Comparison of ENCODE assay signal across 10 mouse cellular contexts in the genomic region with DNA sequence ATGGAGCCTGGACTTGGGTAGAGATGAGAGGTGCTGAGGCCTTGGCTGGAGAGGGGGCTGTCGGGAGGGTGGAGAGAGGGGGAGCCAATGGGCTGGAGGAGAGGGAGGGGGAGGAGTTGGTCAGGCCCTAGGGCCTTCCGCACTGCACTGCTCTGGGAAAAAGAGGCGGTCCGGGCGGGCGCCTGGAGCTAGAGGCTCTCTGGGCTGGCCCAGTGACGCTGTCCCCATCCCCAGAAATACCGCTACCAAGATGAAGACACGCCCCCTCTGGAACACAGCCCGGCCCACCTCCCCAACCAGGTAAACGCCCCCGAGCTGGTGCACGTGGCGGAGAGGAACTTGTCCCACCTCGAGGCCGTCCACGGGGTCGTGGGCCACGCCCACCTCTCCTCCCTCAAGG. TPM values are rescaled to one million over a fixed set of nuclear protein-coding genes. Genes with fewer than 3 reads are reported as not detected.
DNase-seq lines count a peak whose midpoint lies in the region; ATAC-seq and TF ChIP-seq lines count a peak whose summit lies in the region.
"Had no signal": no experiment of that assay in that cellular context is flagged by ENCODE, and none has a peak within 500 bp of the region (broad histone marks: within the 10 kb centered on the region; RNA-seq: fewer than 3 reads in every experiment).

No protein-coding gene starts in this region.

- TF ChIP-seq CTCF in layer of hippocampus, adult 2 months (conservative IDR thresholded peaks at IDR 0.05), result no peak

- H3K9ac ChIP-seq in midbrain, embryonic 14.5 days (replicated peaks; ENCODE audit: low read length), result peak overlapping the region; percentile 21; the same call in 1 of the 2 replicates

- no peak for ATAC-seq in midbrain, embryonic 14.5 days (ENCODE audit: low FRiP score, low TSS enrichment)
- ATAC-seq: Patski had no signal

- WGBS in midbrain, embryonic 14.5 days, result 1% methylated on average over 19 of the region's 19 CpGs

- H3K4me3 ChIP-seq in layer of hippocampus, adult 2 months, result peak overlapping the region; percentile 46
- H3K4me3 ChIP-seq in midbrain, embryonic 14.5 days (replicated peaks; ENCODE audit: low read depth, low read length), result peak overlapping the region; percentile 24

- DNase-seq in layer of hippocampus, adult 2 months (ENCODE audit: low spot score in 2 of 2), result no peak
- DNase-seq in layer of hippocampus, postnatal 36 days, result no peak
- DNase-seq in embryo, embryonic 10.5 days (ENCODE audit: low spot score), result peak; percentile 83
- peak; percentile 64 to 65 for DNase-seq in heart, adult 9 months (ENCODE audit: low spot score in 2 of 2)
- DNase-seq in kidney, postnatal 25 days, result peak; percentile 37 to 67
- DNase-seq in midbrain, embryonic 14.5 days, result peak; percentile 62
- no peak for DNase-seq in spleen, postnatal 4 days (ENCODE audit: low spot score in 2 of 2)
- DNase-seq in adrenal gland, adult 18-20 months (ENCODE audit: low spot score in 2 of 2), result no peak

- H3K9me3 ChIP-seq in midbrain, embryonic 14.5 days (ENCODE audit: control insufficient read depth, low read length), result no peaks in the 10 kb centered on the region

- H3K4me2 ChIP-seq in midbrain, embryonic 14.5 days (ENCODE audit: low read length), result peak overlapping the region; percentile 72

- no peaks in the 10 kb centered on the region for H3K27me3 ChIP-seq in midbrain, embryonic 14.5 days (ENCODE audit: control insufficient read depth, insufficient read depth, low read length)
- H3K27me3 ChIP-seq: Patski had no signal

- peak overlapping the region; percentile 86 for H3K27ac ChIP-seq in layer of hippocampus, adult 2 months
- peak overlapping the region; percentile 96 for H3K27ac ChIP-seq in midbrain, embryonic 14.5 days (replicated peaks; ENCODE audit: low read depth, low read length)
- H3K27ac ChIP-seq: macrophage had no signal

- H3K36me3 ChIP-seq in midbrain, embryonic 14.5 days (ENCODE audit: control insufficient read depth, insufficient read depth, low read length), result peaks cover 12% of the 10 kb centered on the region

- H3K4me1 ChIP-seq in midbrain, embryonic 14.5 days (ENCODE audit: control insufficient read depth, insufficient read depth, low read length), result peaks cover 76% of the 10 kb centered on the region

RNA-seq across cellular contexts. Expression of gene Dlg4, which starts 9.9 kb away (rescaled TPM):
- 100 to 1,000 TPM; 880 to 888 TPM for total RNA-seq in layer of hippocampus, adult 2 months (2021)
- total RNA-seq in layer of hippocampus, postnatal 36 days (2021), result 100 to 1,000 TPM; 888 to 914 TPM
- polyA plus RNA-seq in midbrain, embryonic 14.5 days (2014; fragmentation: Nextera tagmentation; extraction: Ambion mirVana), result 33.1 and 41.0 TPM in 2 replicates
- total RNA-seq in adrenal gland, adult 18-20 months (2021), result 10 to 100 TPM; 24.6 to 33.0 TPM

RNA-seq across cellular contexts. Expression of gene Acadvl, which starts 11.5 kb away (rescaled TPM):
- 10 to 100 TPM; 54.9 to 63.7 TPM for total RNA-seq in layer of hippocampus, adult 2 months (2021)
- total RNA-seq in layer of hippocampus, postnatal 36 days (2021), result 10 to 100 TPM; 54.9 to 58.6 TPM
- 43.2 and 49.6 TPM in 2 replicates for polyA plus RNA-seq in midbrain, embryonic 14.5 days (2014; fragmentation: Nextera tagmentation; extraction: Ambion mirVana)
- 1,000 to 10,000 TPM in 1 of 2 experiments, 100 to 1,000 TPM in 1; 522 to 1,041 TPM for total RNA-seq in adrenal gland, adult 18-20 months (2021)

RNA-seq across cellular contexts. Expression of gene Dvl2, which starts 26.3 kb away (rescaled TPM):
- 10 to 100 TPM; 40.6 to 45.3 TPM for total RNA-seq in layer of hippocampus, adult 2 months (2021)
- 10 to 100 TPM; 36.8 to 41.7 TPM for total RNA-seq in layer of hippocampus, postnatal 36 days (2021)
- polyA plus RNA-seq in midbrain, embryonic 14.5 days (2014; fragmentation: Nextera tagmentation; extraction: Ambion mirVana), result 22.9 and 23.0 TPM in 2 replicates
- total RNA-seq in adrenal gland, adult 18-20 months (2021), result 10 to 100 TPM; 13.8 to 14.9 TPM

RNA-seq across cellular contexts. Expression of gene Asgr1, which starts 27.2 kb away (rescaled TPM):
- 1 to 10 TPM in 1 of 2 experiments, under 1 TPM in 1; 0.52 to 1.7 TPM for total RNA-seq in layer of hippocampus, adult 2 months (2021)
- total RNA-seq in layer of hippocampus, postnatal 36 days (2021), result 1 to 10 TPM in 1 of 2 experiments, not detected in 1; 1.2 TPM
- 0.26 and 1.4 TPM in 2 replicates for polyA plus RNA-seq in midbrain, embryonic 14.5 days (2014; fragmentation: Nextera tagmentation; extraction: Ambion mirVana)
- under 1 TPM in 1 of 2 experiments, not detected in 1; 0.50 TPM for total RNA-seq in adrenal gland, adult 18-20 months (2021)
- polyA plus RNA-seq: macrophage, Patski had no signal

RNA-seq across cellular contexts. Expression of gene Phf23, which starts 31.1 kb away (rescaled TPM):
- total RNA-seq in layer of hippocampus, adult 2 months (2021), result 10 to 100 TPM; 40.5 to 42.6 TPM
- 10 to 100 TPM; 45.4 to 47.4 TPM for total RNA-seq in layer of hippocampus, postnatal 36 days (2021)
- polyA plus RNA-seq in midbrain, embryonic 14.5 days (2014; fragmentation: Nextera tagmentation; extraction: Ambion mirVana), result 41.3 and 48.9 TPM in 2 replicates
- 10 to 100 TPM; 51.5 to 57.5 TPM for total RNA-seq in adrenal gland, adult 18-20 months (2021)

Comparison
In these comparisons a context has a peak if more than half of its experiments do, and no peak if none do; other contexts are left out.
1. DNase-seq: peak in embryo, embryonic 10.5 days (single experiment), heart, adult 9 months (2 of 2), kidney, postnatal 25 days (2 of 2) and midbrain, embryonic 14.5 days (single experiment); none in layer of hippocampus, adult 2 months (0 of 2), layer of hippocampus, postnatal 36 days (0 of 2), spleen, postnatal 4 days (0 of 2) and adrenal gland, adult 18-20 months (0 of 2).
2. RNA of gene Dlg4, which starts 9.9 kb away (total RNA-seq): 888 to 914 TPM in layer of hippocampus, postnatal 36 days and 880 to 888 TPM in layer of hippocampus, adult 2 months; 24.6 to 33.0 TPM in adrenal gland, adult 18-20 months; every median in the first group is over 10 times any median in the second.
3. RNA of gene Acadvl, which starts 11.5 kb away (total RNA-seq): 522 to 1,041 TPM in adrenal gland, adult 18-20 months; 54.9 to 63.7 TPM in layer of hippocampus, adult 2 months and 54.9 to 58.6 TPM in layer of hippocampus, postnatal 36 days; every median in the first group is over 4 times any median in the second.